Mouse (Mus musculus) heart, embryonic 13.5 days (tissue): ENCODE results near the gene Prpf3. TPM values are rescaled to one million over a fixed set of nuclear protein-coding genes. Genes with fewer than 3 reads are reported as not detected.

Experiments used
- ATAC-seq: fragments of 200-750 bp; cut with Nextera tagmentation; 2 replicates; pipeline ENCODE4 v1.8.0; 2017; ENCODE audit warnings: moderate TSS enrichment; ENCODE audit not compliant: insufficient number of reproducible peaks, low FRiP score, low TSS enrichment; ENCODE audit errors: extremely low read depth
- H3K27ac ChIP-seq: fragments of 300-500 bp; sonication (generic); replicated peaks from 2 replicates; pipeline ENCODE4 v1.5.1; 2015; ENCODE audit warnings: moderate library complexity, mild to moderate bottlenecking, inconsistent platforms
- H3K27me3 ChIP-seq: fragments of 300-500 bp; sonication (generic); replicated peaks from 2 replicates; pipeline ENCODE4 v1.6.1; 2015; ENCODE audit warnings: mild to moderate bottlenecking, inconsistent platforms
- H3K36me3 ChIP-seq: fragments of 300-500 bp; sonication (generic); 2 replicates; pipeline ENCODE4 v1.6.1; 2015; ENCODE audit warnings: mild to moderate bottlenecking, inconsistent platforms
- H3K4me1 ChIP-seq: fragments of 300-500 bp; sonication (generic); 2 replicates; pipeline ENCODE4 v1.6.1; 2015; ENCODE audit warnings: inconsistent platforms
- H3K4me2 ChIP-seq: fragments of 300-500 bp; sonication (generic); 2 replicates; pipeline ENCODE4 v1.6.1; 2015; ENCODE audit warnings: inconsistent platforms, mild to moderate bottlenecking, moderate library complexity
- H3K4me3 ChIP-seq: fragments of 300-500 bp; sonication (generic); 2 replicates; pipeline ENCODE4 v1.5.1; 2015; ENCODE audit warnings: moderate library complexity, mild to moderate bottlenecking, inconsistent platforms
- H3K9ac ChIP-seq: fragments of 300-500 bp; sonication (generic); 2 replicates; pipeline ENCODE4 v1.6.1; 2015; ENCODE audit warnings: inconsistent platforms, mild to moderate bottlenecking, moderate library complexity
- H3K9me3 ChIP-seq: fragments of 300-500 bp; sonication (generic); 2 replicates; pipeline ENCODE4 v1.6.1; 2016; ENCODE audit warnings: inconsistent platforms
- WGBS: fragments of 180-500 bp; shearing (Covaris S2); methylation state at CpG from one replicate; pipeline ENCODE4 v1.1.7; 2015; ENCODE audit warnings: mixed read lengths; 5-methylcytosine and 5-hydroxymethylcytosine counted together
- polyA plus RNA-seq: library from polyadenylated mRNA; unstranded; fragments of >200 nt; fragmentation: Nextera tagmentation; extraction: Ambion mirVana; gene quantifications from 2 replicates; pipeline ENCODE4 v1.2.1, GENCODE M21; 2015

Prpf3 gene
- polyA plus RNA-seq, 1 experiment from 2014 or later: 25.0 TPM

- 15% methylated on average over 7 of the region's 7 CpGs for WGBS
- no peak for ATAC-seq
These were observed 37.4 kb upstream of the Prpf3 start for GRCm38 (mm10) chr3:95893126-95893525.

GRCm38 (mm10) chr3:95892066-95893052 is 36.7 kb upstream of the Prpf3 start:
- no peak for ATAC-seq
- Histone ChIP-seq H3K36me3 (peaks cover 25% of the 10 kb centered on the region), H3K4me1 (peaks cover 45% of the 10 kb centered on the region), H3K4me2 (peak overlapping the region; percentile 73), H3K27ac (peak overlapping the region; percentile 94), H3K9ac (peak overlapping the region; percentile 80), H3K9me3 (no peaks in the 10 kb centered on the region), H3K4me3 (peak overlapping the region; percentile 50), H3K27me3 (no peaks in the 10 kb centered on the region)
- 30% methylated on average over 11 of the region's 11 CpGs for WGBS

More at GRCm38 (mm10) chr3:95893126-95893525, 37.4 kb upstream of the Prpf3 start:
- Histone ChIP-seq H3K27me3 (no peaks in the 10 kb centered on the region), H3K9ac (peak overlapping the region; percentile 77), H3K4me2 (peak overlapping the region; percentile 73), H3K4me1 (peaks cover 45% of the 10 kb centered on the region), H3K9me3 (no peaks in the 10 kb centered on the region), H3K36me3 (peaks cover 26% of the 10 kb centered on the region), H3K27ac (peak overlapping the region; percentile 94), H3K4me3 (peak overlapping the region; percentile 68)

- Histone ChIP-seq H3K4me1 (peaks cover 45% of the 10 kb centered on the region), H3K4me2 (peak within 1 kb of the TSS; percentile 73), H3K9ac (peak within 1 kb of the TSS; percentile 80), H3K36me3 (peaks cover 33% of the 10 kb centered on the region), H3K9me3 (no peaks in the 10 kb centered on the region), H3K27ac (peak within 1 kb of the TSS; percentile 94), H3K4me3 (peak within 1 kb of the TSS; percentile 50), H3K27me3 (no peaks in the 10 kb centered on the region)
- WGBS: 15% methylated on average over 12 of the region's 12 CpGs
- ATAC-seq: no peak
These were observed 35.8 kb upstream of the Prpf3 start, which contains the start of gene BC028528 for GRCm38 (mm10) chr3:95891211-95892065. BC028528 (minus strand) TSS chr3:95892005.

GRCm38 (mm10) chr3:95889664-95890063 is 34.0 kb upstream of the Prpf3 start:
- peaks cover 42% of the 10 kb centered on the region for H3K36me3 ChIP-seq
- no peaks in the 10 kb centered on the region for H3K27me3 ChIP-seq
- peaks cover 32% of the 10 kb centered on the region for H3K4me1 ChIP-seq
- no peak overlapping the region for H3K4me3 ChIP-seq
- H3K4me2 ChIP-seq: no peak overlapping the region
- H3K9ac ChIP-seq: no peak overlapping the region
- 78% methylated on average over 3 of the region's 3 CpGs for WGBS
- H3K27ac ChIP-seq: no peak overlapping the region
- no peak for ATAC-seq
- H3K9me3 ChIP-seq: no peaks in the 10 kb centered on the region

- Histone ChIP-seq H3K4me2 (no peak overlapping the region), H3K4me1 (peaks cover 29% of the 10 kb centered on the region), H3K4me3 (no peak overlapping the region), H3K36me3 (peaks cover 49% of the 10 kb centered on the region), H3K9me3 (no peaks in the 10 kb centered on the region), H3K27ac (no peak overlapping the region), H3K9ac (no peak overlapping the region), H3K27me3 (no peaks in the 10 kb centered on the region)
- ATAC-seq: no peak
- 73% methylated on average over 4 of the region's 4 CpGs for WGBS
These were observed 31.9 kb upstream of the Prpf3 start for GRCm38 (mm10) chr3:95887596-95887995.

GRCm38 (mm10) chr3:95884400-95884799 is 28.7 kb upstream of the Prpf3 start:
- ATAC-seq: no peak
- no peak overlapping the region for H3K4me3 ChIP-seq
- H3K4me2 ChIP-seq: no peak overlapping the region
- H3K36me3 ChIP-seq: peaks cover 49% of the 10 kb centered on the region
- WGBS: 76% methylated on average over 5 of the region's 5 CpGs
- peaks cover 16% of the 10 kb centered on the region for H3K4me1 ChIP-seq
- H3K9ac ChIP-seq: no peak overlapping the region
- no peak overlapping the region for H3K27ac ChIP-seq
- no peaks in the 10 kb centered on the region for H3K9me3 ChIP-seq
- no peaks in the 10 kb centered on the region for H3K27me3 ChIP-seq

GRCm38 (mm10) chr3:95882816-95883425 is 27.2 kb upstream of the Prpf3 start:
- 1% methylated on average over 24 of the region's 24 CpGs for WGBS
- H3K4me3 ChIP-seq: peak overlapping the region; percentile 66
- H3K4me2 ChIP-seq: peak overlapping the region; percentile 99
- H3K9me3 ChIP-seq: no peaks in the 10 kb centered on the region
- H3K9ac ChIP-seq: peak overlapping the region; percentile 78
- H3K27me3 ChIP-seq: no peaks in the 10 kb centered on the region
- ATAC-seq: no peak
- peak overlapping the region; percentile 12 for H3K27ac ChIP-seq
- peaks cover 16% of the 10 kb centered on the region for H3K4me1 ChIP-seq
- peaks cover 39% of the 10 kb centered on the region for H3K36me3 ChIP-seq

GRCm38 (mm10) chr3:95881979-95882815 is 26.5 kb upstream of the Prpf3 start, which contains the start of gene Ciart:
Ciart (minus strand) TSS chr3:95882251.
- peak within 1 kb of the TSS; percentile 80 for H3K9ac ChIP-seq
- WGBS: under 1% methylated on average over 64 of the region's 66 CpGs
- H3K36me3 ChIP-seq: peaks cover 32% of the 10 kb centered on the region
- peak; percentile 94 for ATAC-seq
- peak within 1 kb of the TSS; percentile 12 for H3K27ac ChIP-seq
- H3K9me3 ChIP-seq: no peaks in the 10 kb centered on the region
- peak within 1 kb of the TSS; percentile 99 for H3K4me2 ChIP-seq
- H3K4me3 ChIP-seq: peak within 1 kb of the TSS; percentile 66
- no peaks in the 10 kb centered on the region for H3K27me3 ChIP-seq
- H3K4me1 ChIP-seq: peaks cover 16% of the 10 kb centered on the region

GRCm38 (mm10) chr3:95879063-95879462 is 23.4 kb upstream of the Prpf3 start:
- H3K9me3 ChIP-seq: no peaks in the 10 kb centered on the region

GRCm38 (mm10) chr3:95872048-95872447 is 16.4 kb upstream of the Prpf3 start:
- H3K27me3 ChIP-seq: no peaks in the 10 kb centered on the region
- H3K4me3 ChIP-seq: peak overlapping the region; percentile 84
- ATAC-seq: no peak
- H3K36me3 ChIP-seq: peaks cover 40% of the 10 kb centered on the region
- H3K27ac ChIP-seq: peak overlapping the region; percentile 92
- H3K4me2 ChIP-seq: peak overlapping the region; percentile 77
- no peaks in the 10 kb centered on the region for H3K9me3 ChIP-seq
- peak overlapping the region; percentile 93 for H3K9ac ChIP-seq
- WGBS: 61% methylated on average over 7 of the region's 7 CpGs
- peaks cover 23% of the 10 kb centered on the region for H3K4me1 ChIP-seq

More at GRCm38 (mm10) chr3:95879063-95879462, 23.4 kb upstream of the Prpf3 start:
- Histone ChIP-seq H3K4me3 (no peak overlapping the region), H3K36me3 (peaks cover 8% of the 10 kb centered on the region), H3K27me3 (no peaks in the 10 kb centered on the region), H3K27ac (no peak overlapping the region), H3K9ac (no peak overlapping the region), H3K4me2 (no peak overlapping the region), H3K4me1 (peaks cover 16% of the 10 kb centered on the region)
- no peak for ATAC-seq
- 92% methylated on average over 4 of the region's 4 CpGs for WGBS
